Mouse (Mus musculus): ENCODE results near the gene Mfsd6l.

DNA sequence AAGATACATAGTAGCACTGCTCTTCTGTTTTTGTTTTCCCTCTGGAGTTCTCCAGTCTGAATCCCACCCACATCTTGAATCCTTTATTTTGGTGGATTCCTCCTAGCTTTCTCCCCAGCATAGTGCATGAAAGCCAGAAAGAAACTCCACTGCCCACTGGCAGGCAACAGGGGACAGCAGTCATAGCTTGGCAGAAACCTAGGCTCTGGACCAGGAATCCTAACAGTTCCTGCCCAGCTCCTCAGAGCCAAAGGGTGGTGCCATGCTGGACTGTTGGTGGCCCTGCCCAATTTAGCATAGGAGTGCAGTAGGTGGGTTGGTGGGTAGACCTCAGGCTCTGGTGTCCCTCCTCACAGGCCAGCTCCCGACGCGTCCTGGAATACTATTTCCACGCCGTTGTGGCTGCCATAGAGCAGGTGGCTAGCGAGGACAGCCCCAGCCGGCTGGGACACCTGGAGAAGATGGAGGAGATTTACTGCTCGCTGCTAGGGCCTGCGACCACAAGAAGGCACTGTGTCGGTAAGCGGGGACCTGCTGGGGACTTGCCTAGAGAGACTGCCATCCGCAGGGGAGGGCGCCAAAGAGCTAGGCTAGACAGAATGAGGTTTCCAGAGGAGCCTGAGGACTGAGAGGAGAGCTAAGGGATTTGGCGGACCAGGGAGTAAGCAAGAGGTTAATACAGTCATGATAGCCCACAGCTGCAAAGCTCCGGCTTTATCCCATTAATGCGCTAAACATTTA lies 24.8 kb upstream of the Mfsd6l start:
- TF ChIP-seq EP300 (IDR thresholded peaks at IDR 0.05; ENCODE audit: low read depth) (no peak), CTCF (IDR thresholded peaks at IDR 0.05; ENCODE audit: low read depth) (peak; percentile 71)

Measured in heart, postnatal 0 days (tissue).